Mouse (Mus musculus) R1 (cell line): Measurements from ENCODE around the gene Mtf1.

Source experiments
- DNase-seq: peaks from one replicate; pipeline ENCODE4 v3.0.0-alpha.2; 2018; ENCODE audit warnings: low read depth, low spot score

Mtf1 gene

DNA sequence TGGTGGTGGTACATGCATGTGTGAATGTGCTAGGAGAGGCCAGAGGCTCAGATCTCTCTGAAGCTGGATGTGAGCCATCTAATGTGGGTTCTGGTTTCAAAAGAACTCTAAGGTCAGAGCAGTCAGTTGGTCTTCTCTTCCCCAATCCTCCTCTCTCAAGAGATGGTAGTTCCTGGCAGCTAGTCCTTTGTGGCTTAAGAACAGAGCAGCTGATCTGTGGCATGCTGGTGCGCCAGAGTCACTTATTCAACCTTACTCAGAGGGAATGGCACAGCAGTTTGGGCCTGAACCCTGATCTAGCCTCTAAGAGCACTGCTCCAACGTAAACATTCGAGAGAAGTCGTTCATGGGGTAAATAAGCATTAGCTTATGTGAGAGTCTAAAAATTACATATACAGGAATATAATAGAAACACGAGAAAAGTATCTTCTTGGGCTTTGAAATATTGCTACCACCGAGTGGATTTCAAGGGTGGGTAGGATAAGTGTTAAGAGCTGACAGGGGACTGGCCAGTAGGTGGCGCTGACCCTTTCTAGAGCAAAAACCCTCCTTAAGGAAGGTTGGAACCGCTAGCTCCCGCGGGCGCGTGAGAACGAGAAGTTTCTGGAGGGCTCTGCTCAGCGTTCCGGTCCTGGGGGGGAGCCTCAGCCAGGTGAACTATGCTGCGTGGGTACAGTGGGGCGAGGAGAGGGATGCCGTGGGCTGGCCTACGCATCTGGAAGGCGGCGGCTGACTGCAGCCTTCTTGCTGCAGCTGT, at the start of gene Mtf1:
Gene Mtf1 (plus strand): TSS at position 553 of the 757 bp plus-strand sequence.
- peak; percentile 95 for DNase-seq

DNA sequence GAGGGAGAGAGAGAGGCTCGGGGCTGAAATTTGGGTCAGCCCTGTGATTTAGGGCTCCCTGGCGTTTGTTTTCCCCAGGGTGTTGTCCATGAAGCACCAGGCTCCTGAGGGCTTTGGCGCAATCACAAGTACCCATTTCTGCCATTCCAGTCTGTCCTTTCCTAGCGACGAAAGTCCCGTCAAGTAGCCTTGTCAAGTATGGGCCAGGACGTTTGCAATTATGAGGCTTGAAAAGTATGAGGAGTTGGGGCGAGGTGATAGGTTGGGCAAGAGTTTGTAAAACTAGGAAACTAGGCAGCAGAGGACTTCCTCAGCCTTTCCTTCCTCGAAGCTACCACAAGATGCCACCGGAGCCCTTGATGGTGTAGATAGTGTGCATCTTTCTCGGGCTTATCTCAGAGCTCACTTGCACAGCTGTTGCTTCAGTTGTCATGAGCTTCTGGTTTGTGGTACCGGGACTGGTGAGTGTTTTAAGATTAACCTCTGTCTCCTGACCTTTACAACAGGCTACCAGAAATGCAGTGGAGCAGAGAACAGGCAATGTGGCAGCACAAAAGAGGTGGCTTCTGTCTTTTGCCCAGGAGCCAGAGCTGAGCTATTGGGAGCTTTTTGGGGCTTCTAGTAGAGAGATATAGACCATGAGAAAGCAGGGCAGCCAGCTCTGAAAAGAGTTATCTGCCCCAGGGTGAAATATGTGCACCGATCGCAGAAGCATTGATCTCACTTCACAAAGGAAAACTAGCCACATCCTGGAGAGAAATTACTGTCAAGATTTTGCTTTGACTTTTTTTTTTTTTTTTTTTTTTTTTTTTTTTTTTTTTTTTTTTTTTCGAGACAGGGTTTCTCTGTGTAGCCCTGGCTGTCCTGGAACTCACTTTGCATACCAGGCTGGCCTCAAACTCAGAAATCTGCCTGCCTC, 49.4 kb upstream of the Mtf1 start:
- DNase-seq, result no peak

GRCm38 (mm10) chr4:124755526-124755925, 46.4 kb upstream of the Mtf1 start:
- no peak for DNase-seq

- peak; percentile 31 for DNase-seq
These were observed 42.5 kb upstream of the Mtf1 start for GRCm38 (mm10) chr4:124759305-124759811.

DNA sequence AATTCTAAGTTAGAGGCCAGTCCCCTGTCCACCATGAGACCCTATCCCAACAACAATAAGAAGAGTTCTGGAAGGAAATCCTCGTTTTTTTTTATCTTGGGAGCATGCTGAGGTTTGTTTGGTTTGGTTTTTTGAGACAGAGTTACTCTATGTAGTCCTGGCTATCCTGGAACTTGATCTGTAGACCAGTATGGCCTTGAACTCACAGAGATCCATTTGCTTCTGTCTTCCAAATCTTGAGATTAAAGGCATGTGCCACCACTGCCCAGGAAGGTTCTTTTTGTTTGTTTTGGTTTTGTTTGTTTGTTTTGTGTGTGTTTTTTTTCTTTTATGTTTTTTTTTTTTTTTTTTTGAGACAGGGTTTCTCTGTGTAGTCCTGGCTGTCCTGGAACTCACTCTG, 40.7 kb upstream of the Mtf1 start:
- no peak for DNase-seq

- no peak for DNase-seq
These were observed 38.9 kb upstream of the Mtf1 start for GRCm38 (mm10) chr4:124762858-124763452.

DNA sequence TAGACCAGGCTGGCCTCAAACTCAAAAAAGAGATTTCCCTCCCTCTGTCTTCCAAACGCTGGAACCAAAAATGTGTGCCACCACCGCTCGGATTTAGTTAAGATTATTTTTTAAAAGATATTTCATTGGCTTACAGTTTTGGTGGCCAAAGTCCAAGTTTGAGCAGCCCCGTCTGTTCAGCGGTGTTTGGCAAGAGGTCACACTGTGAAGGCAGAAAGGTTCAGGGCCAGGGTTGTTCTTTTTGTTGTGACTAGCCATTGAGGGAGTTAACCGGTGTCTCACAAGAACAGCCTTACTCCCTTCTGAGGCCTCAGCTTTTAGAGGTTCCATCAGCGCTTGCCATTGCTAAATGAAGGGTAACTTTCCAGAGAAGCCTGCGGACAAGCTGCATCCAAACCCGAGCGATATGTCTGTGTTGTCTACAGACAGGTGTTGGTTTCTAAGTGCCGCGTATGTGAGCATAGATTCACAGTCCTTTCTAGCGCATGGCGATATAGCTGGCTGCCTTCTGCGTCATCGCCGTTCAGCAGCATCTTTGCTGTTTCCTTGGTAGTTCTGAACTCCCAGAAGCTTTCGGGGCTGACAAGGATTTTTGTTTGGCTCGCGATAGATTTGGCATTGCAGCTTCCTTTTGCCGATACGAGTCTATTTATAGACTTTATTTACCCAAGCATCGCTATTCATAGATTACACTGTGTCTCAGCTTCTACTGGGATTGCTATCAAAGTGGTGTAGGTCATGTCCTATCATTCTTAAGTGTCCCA, 35.9 kb upstream of the Mtf1 start:
- DNase-seq, result peak; percentile 19

DNA sequence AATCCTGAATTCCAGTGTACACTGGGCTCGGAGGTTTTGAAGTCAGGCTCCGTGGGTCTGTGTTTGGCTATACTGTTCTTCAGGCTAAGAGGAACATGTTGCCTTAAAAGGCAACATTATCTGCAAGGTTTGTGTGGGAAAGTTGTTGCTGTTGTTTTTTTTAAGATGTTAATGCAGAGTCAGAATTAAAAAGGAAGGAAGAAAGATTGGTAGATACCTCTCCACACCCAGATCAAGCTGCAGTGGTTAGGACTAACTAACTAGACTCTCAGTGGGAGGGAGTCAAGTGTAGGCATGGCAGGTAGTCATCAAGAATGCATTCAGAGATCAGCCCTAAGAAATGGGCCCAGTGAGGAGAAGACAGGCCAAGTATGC, 35.4 kb upstream of the Mtf1 start:
- DNase-seq, result peak; percentile 17

DNA sequence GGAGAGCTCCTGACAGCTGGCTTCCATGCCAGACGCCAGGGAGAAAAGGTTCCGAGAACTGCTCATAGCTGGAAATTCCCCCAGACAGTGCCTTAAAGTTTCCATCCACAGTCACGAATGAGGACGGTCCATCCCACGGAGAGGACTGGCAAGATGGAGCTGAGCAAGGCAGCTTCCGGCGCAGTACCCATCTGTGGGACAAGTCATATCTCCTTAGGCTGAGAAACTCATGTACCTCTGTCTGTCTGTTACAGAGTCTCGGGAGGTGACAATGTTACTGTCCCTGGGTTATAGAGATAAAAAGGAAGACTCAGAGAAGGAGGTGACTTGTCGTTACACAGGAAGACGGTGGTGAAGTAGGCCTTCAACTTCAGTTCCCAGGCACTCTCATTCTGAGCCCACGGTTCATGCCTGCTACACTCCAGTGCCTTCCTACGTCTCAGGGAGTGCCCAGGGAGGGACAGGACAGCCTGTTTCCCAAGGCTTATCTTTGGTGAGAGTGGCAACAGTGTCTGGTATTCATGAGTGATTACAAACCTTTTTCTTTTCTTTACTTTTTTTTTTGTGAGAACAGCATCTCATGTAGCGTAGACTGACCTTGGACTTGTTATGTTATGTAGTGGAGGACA, 32.8 kb upstream of the Mtf1 start:
- no peak for DNase-seq

DNA sequence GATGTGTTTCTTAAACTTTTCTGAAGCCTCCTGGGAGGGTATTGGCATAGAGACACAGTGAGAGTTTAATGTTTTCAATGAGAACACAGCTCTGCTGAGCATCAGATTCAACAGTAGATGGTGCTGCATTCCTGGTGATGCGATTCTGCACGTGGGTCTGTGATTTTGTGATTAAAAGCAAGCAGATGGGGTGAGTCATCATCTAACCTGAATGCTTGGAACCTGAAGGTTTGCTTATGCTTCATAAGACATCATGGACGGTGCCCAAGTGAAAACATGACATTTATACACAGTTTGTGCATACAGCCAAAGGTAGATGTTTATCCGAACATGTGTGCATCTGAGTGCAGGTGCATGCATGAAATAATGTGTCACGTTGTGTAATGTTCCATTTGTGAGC, 31.3 kb upstream of the Mtf1 start:
- no peak for DNase-seq

DNA sequence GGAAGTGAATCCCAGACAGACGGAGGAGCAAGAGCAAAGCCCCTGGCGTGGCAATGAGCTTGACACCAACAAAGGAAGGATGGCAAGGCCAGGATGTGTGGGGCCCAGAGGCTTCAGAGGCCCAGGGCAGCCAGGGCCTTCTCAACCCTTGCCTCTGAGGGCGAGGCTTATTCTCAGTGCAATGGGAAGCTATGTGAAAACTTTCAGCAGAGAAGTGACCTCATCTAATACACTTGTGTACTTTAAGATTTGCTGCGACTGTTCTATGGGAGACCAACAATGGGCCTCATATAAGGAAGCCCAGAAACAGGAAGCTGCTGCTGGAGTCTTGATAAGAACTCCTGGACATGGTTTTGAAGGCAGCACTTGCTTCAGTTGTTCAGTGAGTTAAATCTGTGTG, 29.8 kb upstream of the Mtf1 start:
- DNase-seq, result no peak

GRCm38 (mm10) chr4:124773449-124773848, 28.5 kb upstream of the Mtf1 start:
- DNase-seq, result no peak

DNA sequence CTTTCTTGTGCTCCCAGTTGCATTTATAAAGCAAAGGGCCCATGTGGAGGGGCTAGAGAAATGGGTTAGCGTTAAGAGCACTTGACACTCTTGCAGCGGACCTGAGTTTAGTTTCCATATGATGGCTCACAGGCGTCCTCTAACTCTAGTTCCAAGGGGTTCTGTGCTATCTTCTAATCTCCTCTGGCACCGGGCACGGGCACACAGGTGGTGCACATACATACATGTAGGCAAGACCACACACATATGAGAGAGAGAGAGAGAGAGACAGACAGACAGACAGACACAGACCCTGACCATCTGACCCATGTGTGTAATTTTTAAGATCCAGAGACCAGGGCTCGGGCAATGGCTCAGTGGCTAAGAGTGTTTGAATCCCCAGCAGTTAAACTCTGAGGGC, 27.9 kb upstream of the Mtf1 start:
- DNase-seq, result no peak

- no peak for DNase-seq
These were observed 27.5 kb upstream of the Mtf1 start for GRCm38 (mm10) chr4:124774429-124774828.

- DNase-seq, result no peak
These were observed 20.5 kb upstream of the Mtf1 start for GRCm38 (mm10) chr4:124781361-124781760.

DNA sequence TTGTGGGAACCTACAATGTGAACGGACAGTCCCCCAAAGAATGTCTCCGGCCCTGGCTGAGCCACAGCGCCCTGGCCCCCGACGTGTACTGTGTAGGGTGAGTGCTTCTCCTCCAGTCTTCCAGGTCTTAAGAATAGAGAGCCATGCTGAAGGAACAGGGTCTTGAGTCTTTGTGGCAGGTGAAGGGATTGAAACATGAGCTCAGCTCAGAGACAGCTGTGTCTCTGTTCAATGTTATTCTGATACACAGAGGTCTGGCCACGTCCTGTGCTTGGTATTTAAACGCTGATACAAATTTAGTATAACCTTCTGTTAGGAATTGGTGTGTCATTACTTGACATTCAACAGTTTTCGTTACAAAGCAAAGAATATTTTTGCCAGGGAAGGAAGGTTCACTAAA, 19.5 kb upstream of the Mtf1 start:
- DNase-seq, result no peak

- no peak for DNase-seq
These were observed 18.0 kb upstream of the Mtf1 start for GRCm38 (mm10) chr4:124783937-124784336.

DNA sequence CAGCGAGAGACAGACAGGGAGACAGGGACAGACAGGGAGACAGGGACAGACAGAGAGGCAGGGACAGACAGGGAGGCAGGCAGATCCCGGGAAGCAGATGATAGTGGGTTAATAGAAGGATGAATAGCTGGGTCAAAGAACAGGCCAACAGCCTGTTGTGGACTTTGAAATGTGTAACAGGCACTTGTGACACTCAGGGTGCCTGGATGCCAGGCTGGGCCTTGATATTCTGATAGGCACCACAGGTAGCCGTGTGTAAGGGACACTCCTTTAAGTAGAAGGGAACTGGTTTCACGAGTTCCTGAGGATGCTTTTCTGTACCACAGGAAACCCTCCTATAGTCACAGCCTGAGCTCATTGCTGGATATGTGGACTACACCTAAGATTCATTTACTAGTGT, 11.9 kb upstream of the Mtf1 start:
- no peak for DNase-seq

DNA sequence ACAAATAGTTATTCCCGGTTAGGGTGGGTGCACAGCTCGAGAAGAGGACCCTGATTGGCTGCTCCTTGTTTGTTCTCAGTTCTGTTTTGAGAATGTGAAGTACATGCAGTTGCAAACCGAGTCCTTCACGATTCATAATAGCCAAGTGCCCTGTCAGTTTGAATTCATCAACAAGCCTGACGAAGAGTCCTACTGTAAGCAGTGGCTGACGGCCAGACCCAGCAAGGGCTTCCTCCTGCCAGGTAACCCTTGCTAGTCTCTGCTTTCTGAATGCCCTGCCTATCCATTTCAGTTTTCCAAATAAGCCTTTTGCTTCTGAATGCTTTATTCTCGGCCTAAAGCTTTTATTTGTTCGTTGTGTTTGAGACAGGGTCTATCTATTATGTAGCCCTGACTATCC, 9.8 kb upstream of the Mtf1 start:
- DNase-seq, result no peak

GRCm38 (mm10) chr4:124796141-124796540, 5.8 kb upstream of the Mtf1 start:
- DNase-seq, result peak; percentile 89

DNA sequence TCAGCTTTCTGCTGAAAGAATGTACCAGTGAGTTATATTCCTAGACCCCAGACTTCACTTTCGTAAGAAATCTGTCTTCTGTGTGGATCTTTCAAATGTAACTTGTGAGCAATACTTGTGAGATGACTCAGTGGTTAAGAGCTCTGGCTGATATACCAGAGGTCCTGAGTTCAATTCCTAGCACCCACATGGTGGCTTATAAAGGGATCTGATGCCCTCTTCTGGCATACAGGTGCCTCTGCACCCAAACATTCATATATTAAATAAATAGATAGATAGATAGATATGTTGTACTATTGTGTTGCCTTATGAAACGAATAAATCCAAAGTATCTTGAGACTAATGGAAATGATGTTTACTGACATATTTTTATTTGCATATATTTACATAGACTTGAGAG, 5.0 kb upstream of the Mtf1 start:
- peak; percentile 51 for DNase-seq
